ENCODE assay signal across 22 mouse cellular contexts in genomic region chr2:33302405-33302804, GRCm38 (mm10).
DNase-seq lines count a peak whose midpoint lies in the region; ATAC-seq and TF ChIP-seq lines count a peak whose summit lies in the region.
"Had no signal": no experiment of that assay in that cellular context is flagged by ENCODE, and none has a peak within 500 bp of the region (broad histone marks: within the 10 kb centered on the region; RNA-seq: fewer than 3 reads in every experiment).

No protein-coding gene starts in this region.

- no peak overlapping the region for H3K4me2 ChIP-seq in intestine, embryonic 16.5 days (ENCODE audit: low read depth, low read length)
- no peak overlapping the region for H3K4me2 ChIP-seq in intestine, postnatal 0 days (replicated peaks; ENCODE audit: low read depth)
- no peak overlapping the region for H3K4me2 ChIP-seq in stomach, embryonic 14.5 days (replicated peaks; ENCODE audit: low read depth, low read length)
- H3K4me2 ChIP-seq in stomach, postnatal 0 days (replicated peaks; ENCODE audit: low read depth), result no peak overlapping the region
- H3K4me2 ChIP-seq: embryonic facial prominence, embryonic 12.5 days; forebrain, embryonic 12.5 days; heart, embryonic 15.5 days; hindbrain, embryonic 14.5 days; lung, embryonic 15.5 days had no signal

- WGBS in intestine, embryonic 16.5 days, result 77% methylated on average over 3 of the region's 3 CpGs
- WGBS in intestine, postnatal 0 days, result 84% methylated on average over 3 of the region's 3 CpGs
- WGBS in stomach, embryonic 14.5 days, result 58% methylated on average over 3 of the region's 3 CpGs
- WGBS in stomach, postnatal 0 days, result 58% methylated on average over 3 of the region's 3 CpGs
- WGBS in limb, embryonic 10.5 days, result 62% methylated on average over 3 of the region's 3 CpGs

- no peak overlapping the region for H3K9ac ChIP-seq in intestine, embryonic 16.5 days (ENCODE audit: low read depth, low read length)
- H3K9ac ChIP-seq in intestine, postnatal 0 days (ENCODE audit: low read depth, low read length), result no peak overlapping the region
- no peak overlapping the region for H3K9ac ChIP-seq in stomach, embryonic 14.5 days (replicated peaks; ENCODE audit: low read depth, low read length)
- no peak overlapping the region for H3K9ac ChIP-seq in stomach, postnatal 0 days (ENCODE audit: low read length)
- H3K9ac ChIP-seq: embryonic facial prominence, embryonic 12.5 days; forebrain, embryonic 12.5 days; heart, embryonic 15.5 days; hindbrain, embryonic 14.5 days; liver, embryonic 14.5 days; lung, embryonic 15.5 days had no signal

- no peak overlapping the region for H3K4me3 ChIP-seq in intestine, embryonic 16.5 days (ENCODE audit: low read length)
- no peak overlapping the region for H3K4me3 ChIP-seq in intestine, postnatal 0 days (ENCODE audit: low read depth, low read length)
- H3K4me3 ChIP-seq in stomach, embryonic 14.5 days (ENCODE audit: low read depth, low read length), result no peak overlapping the region
- no peak overlapping the region for H3K4me3 ChIP-seq in stomach, postnatal 0 days (ENCODE audit: low read depth, low read length)
- no peak overlapping the region for H3K4me3 ChIP-seq in limb, embryonic 10.5 days
- H3K4me3 ChIP-seq: embryonic facial prominence, embryonic 12.5 days; erythroblast, embryonic 14.5 days; forebrain, embryonic 12.5 days; gastrocnemius, adult 2 months; heart, embryonic 15.5 days; lung, embryonic 15.5 days had no signal

- no peaks in the 10 kb centered on the region for H3K36me3 ChIP-seq in intestine, embryonic 16.5 days (ENCODE audit: control insufficient read depth, insufficient read depth, low read length)
- no peaks in the 10 kb centered on the region for H3K36me3 ChIP-seq in intestine, postnatal 0 days (ENCODE audit: control insufficient read depth, insufficient read depth)
- no peaks in the 10 kb centered on the region for H3K36me3 ChIP-seq in stomach, embryonic 14.5 days (ENCODE audit: control insufficient read depth, insufficient read depth, low read length)
- H3K36me3 ChIP-seq in stomach, postnatal 0 days (ENCODE audit: control insufficient read depth, insufficient read depth, low read length), result no peaks in the 10 kb centered on the region
- no peaks in the 10 kb centered on the region for H3K36me3 ChIP-seq in limb, embryonic 10.5 days
- H3K36me3 ChIP-seq: embryonic facial prominence, embryonic 12.5 days; forebrain, embryonic 12.5 days; heart, embryonic 15.5 days; lung, embryonic 15.5 days had no signal

- no peak for TF ChIP-seq CTCF in intestine, postnatal 0 days (IDR thresholded peaks at IDR 0.05; ENCODE audit: low read depth)
- no peak for TF ChIP-seq CTCF in stomach, postnatal 0 days (IDR thresholded peaks at IDR 0.05; ENCODE audit: low read depth)

- H3K27me3 ChIP-seq in intestine, embryonic 16.5 days (replicated peaks; ENCODE audit: control insufficient read depth, insufficient read depth, low read length), result no peaks in the 10 kb centered on the region
- H3K27me3 ChIP-seq in intestine, postnatal 0 days (replicated peaks; ENCODE audit: control insufficient read depth, insufficient read depth, low read length), result no peaks in the 10 kb centered on the region
- H3K27me3 ChIP-seq in stomach, embryonic 14.5 days (ENCODE audit: control insufficient read depth, insufficient read depth, low read length), result no peaks in the 10 kb centered on the region
- H3K27me3 ChIP-seq in stomach, postnatal 0 days (ENCODE audit: control insufficient read depth, insufficient read depth, low read length), result no peaks in the 10 kb centered on the region
- no peaks in the 10 kb centered on the region for H3K27me3 ChIP-seq in limb, embryonic 10.5 days (ENCODE audit: low read depth, poor library complexity, severe bottlenecking)
- H3K27me3 ChIP-seq: embryonic facial prominence, embryonic 12.5 days; forebrain, embryonic 12.5 days; heart, embryonic 15.5 days; lung, embryonic 15.5 days had no signal

- no peak for DNase-seq in stomach, postnatal 0 days (ENCODE audit: low spot score)
- DNase-seq in limb, embryonic 10.5 days (ENCODE audit: low spot score), result no peak
- no peak for DNase-seq in yolk sac, embryonic 10.5 days (ENCODE audit: low spot score)
- no peak for DNase-seq in ovary, adult 18-20 months (ENCODE audit: low spot score)
- no peak for DNase-seq in right cerebral cortex, postnatal 10 days (ENCODE audit: low spot score in 2 of 2)
- DNase-seq: adrenal gland, postnatal 10 days; cerebellum, adult 9-11 months; gastrocnemius, adult 2 months; heart, postnatal 36 days; lung, postnatal 36 days had no signal

- peaks cover 24% of the 10 kb centered on the region for H3K4me1 ChIP-seq in intestine, embryonic 16.5 days (ENCODE audit: control insufficient read depth, insufficient read depth, low read length)
- no peaks in the 10 kb centered on the region for H3K4me1 ChIP-seq in intestine, postnatal 0 days (replicated peaks; ENCODE audit: control insufficient read depth, insufficient read depth, low read length)
- H3K4me1 ChIP-seq in stomach, embryonic 14.5 days (ENCODE audit: control insufficient read depth, insufficient read depth, low read length), result peaks cover 21% of the 10 kb centered on the region
- peaks cover 5% of the 10 kb centered on the region for H3K4me1 ChIP-seq in stomach, postnatal 0 days (replicated peaks; ENCODE audit: control insufficient read depth, insufficient read depth)
- H3K4me1 ChIP-seq in limb, embryonic 10.5 days, result peaks cover 81% of the 10 kb centered on the region

- no peak for ATAC-seq in intestine, embryonic 16.5 days
- no peak for ATAC-seq in intestine, postnatal 0 days
- no peak for ATAC-seq in stomach, embryonic 14.5 days (ENCODE audit: insufficient number of reproducible peaks, insufficient read depth, low FRiP score, low read depth)
- ATAC-seq in stomach, postnatal 0 days (ENCODE audit: low FRiP score, low TSS enrichment), result no peak
- ATAC-seq: inflammation-experienced regulatory T-cells, adult 6 months; midbrain, embryonic 16.5 days had no signal

- H3K27ac ChIP-seq in intestine, embryonic 16.5 days (ENCODE audit: low read length), result 0 out of 2 replicates have a peak overlapping the region, but pooled peaks have one; percentile 35
- H3K27ac ChIP-seq in intestine, postnatal 0 days (ENCODE audit: low read depth, low read length), result no peak overlapping the region
- peak overlapping the region; percentile 15; the same call in 1 of the 2 replicates for H3K27ac ChIP-seq in stomach, embryonic 14.5 days (ENCODE audit: low read length)
- no peak overlapping the region; the same call in 1 of the 2 replicates for H3K27ac ChIP-seq in stomach, postnatal 0 days (replicated peaks)
- H3K27ac ChIP-seq in limb, embryonic 10.5 days, result peak overlapping the region; percentile 86
- H3K27ac ChIP-seq: embryonic facial prominence, embryonic 12.5 days; forebrain, embryonic 12.5 days; heart, embryonic 15.5 days; hindbrain, embryonic 14.5 days; liver, embryonic 14.5 days; lung, embryonic 15.5 days had no signal

- TF ChIP-seq EP300 in stomach, postnatal 0 days (optimal IDR thresholded peaks at IDR 0.05), result no peak

- no peaks in the 10 kb centered on the region for H3K9me3 ChIP-seq in intestine, embryonic 16.5 days (ENCODE audit: control insufficient read depth, low read length)
- H3K9me3 ChIP-seq in intestine, postnatal 0 days (ENCODE audit: control insufficient read depth), result no peaks in the 10 kb centered on the region
- H3K9me3 ChIP-seq in stomach, embryonic 14.5 days (ENCODE audit: control insufficient read depth, low read depth, low read length), result no peaks in the 10 kb centered on the region
- H3K9me3 ChIP-seq in stomach, postnatal 0 days (ENCODE audit: control insufficient read depth, low read length), result no peaks in the 10 kb centered on the region
- H3K9me3 ChIP-seq in limb, embryonic 10.5 days (replicated peaks), result no peaks in the 10 kb centered on the region
- H3K9me3 ChIP-seq: embryonic facial prominence, embryonic 12.5 days; forebrain, embryonic 12.5 days; heart, embryonic 15.5 days; lung, embryonic 15.5 days had no signal

Comparison
In these comparisons a context has a peak if more than half of its experiments do, and no peak if none do; other contexts are left out.
1. H3K27ac ChIP-seq: peak in intestine, embryonic 16.5 days (single experiment), stomach, embryonic 14.5 days (single experiment) and limb, embryonic 10.5 days (single experiment); none in intestine, postnatal 0 days (single experiment) and stomach, postnatal 0 days (single experiment).